Mouse (Mus musculus) MEL (cell line): ENCODE measurements around the gene Spc24. TPM values are rescaled to one million over a fixed set of nuclear protein-coding genes. Genes with fewer than 3 reads are reported as not detected.

ENCODE experiments used
- DNase-seq: peaks from one replicate; pipeline ENCODE4 v3.0.0; 2011; ENCODE audit warnings: low read depth, low spot score
- H3K27ac ChIP-seq: 2 replicates; pipeline ENCODE4 v1.5.1; 2012; ENCODE audit warnings: low read depth, mild to moderate bottlenecking, control low read depth, low read length, moderate library complexity; ENCODE audit not compliant: control insufficient read depth
- H3K27me3 ChIP-seq, 2 experiments: fragments of 150-350 bp in 1 of 2; sonication (generic) in 1 of 2; 2 replicates each; pipeline ENCODE4 v1.6.1; 2012; ENCODE audit warnings: low read length in 2 of 2, mild to moderate bottlenecking in 2 of 2, improper control_type of control experiment in 1 of 2, moderate library complexity in 1 of 2; ENCODE audit not compliant: insufficient read depth in 2 of 2, control insufficient read depth in 1 of 2
- H3K36me3 ChIP-seq, 2 experiments: 2 replicates each; pipeline ENCODE4 v1.6.1; 2012 to 2014; ENCODE audit warnings: low read length in 2 of 2, improper control_type of control experiment in 1 of 2, inconsistent platforms in 1 of 2, mild to moderate bottlenecking in 1 of 2; ENCODE audit not compliant: insufficient read depth in 2 of 2, control insufficient read depth in 1 of 2
- H3K4me1 ChIP-seq, 2 experiments: fragments of 150-350 bp in 1 of 2; sonication (generic) in 1 of 2; 2 replicates each; pipeline ENCODE4 v1.6.1; 2012; ENCODE audit warnings: low read length in 2 of 2, improper control_type of control experiment in 1 of 2, mild to moderate bottlenecking in 1 of 2; ENCODE audit not compliant: insufficient read depth in 2 of 2, control insufficient read depth in 1 of 2
- H3K4me3 ChIP-seq, 2 experiments: fragments of 150-350 bp in 1 of 2; sonication (generic) in 1 of 2; 2 replicates each; pipeline ENCODE4 v1.5.1; 2012; ENCODE audit warnings: low read depth in 2 of 2, low read length in 2 of 2, mild to moderate bottlenecking in 2 of 2, moderate library complexity in 2 of 2, control low read depth in 1 of 2, improper control_type of control experiment in 1 of 2; ENCODE audit not compliant: control insufficient read depth in 1 of 2, insufficient read depth in 1 of 2
- H3K79me2 ChIP-seq: 2 replicates; pipeline ENCODE4 v1.6.1; 2012; ENCODE audit warnings: mild to moderate bottlenecking, low read length, moderate library complexity; ENCODE audit not compliant: control insufficient read depth, poor library complexity, insufficient read depth
- H3K9ac ChIP-seq: 2 replicates; pipeline ENCODE4 v1.6.1; 2012; ENCODE audit warnings: low read depth, mild to moderate bottlenecking, control low read depth, low read length, moderate library complexity; ENCODE audit not compliant: control insufficient read depth, poor library complexity, severe bottlenecking
- H3K9me3 ChIP-seq: fragments of 150-350 bp; sonication (generic); replicated peaks from 2 replicates; pipeline ENCODE4 v1.6.1; 2012; ENCODE audit warnings: mild to moderate bottlenecking, low read length, improper control_type of control experiment, moderate library complexity; ENCODE audit not compliant: insufficient read depth
- BHLHE40 ChIP-seq: IDR thresholded peaks from 2 replicates; pipeline ENCODE4 v1.6.1; 2012; ENCODE audit warnings: low read depth, mild to moderate bottlenecking, inconsistent platforms, low read length, improper control_type of control experiment, borderline replicate concordance
- CHD1 ChIP-seq: IDR thresholded peaks from 2 replicates; pipeline ENCODE4 v1.6.1; 2012; ENCODE audit warnings: low read depth, mild to moderate bottlenecking, inconsistent platforms, low read length, improper control_type of control experiment
- CHD2 ChIP-seq: IDR thresholded peaks from 2 replicates; pipeline ENCODE4 v1.6.1; 2011; ENCODE audit warnings: low read length, improper control_type of control experiment
- CTCF ChIP-seq, 3 experiments: IDR thresholded peaks in 2 of 3; conservative IDR thresholded peaks in 1 of 3; 2 replicates each; pipeline ENCODE4 v1.5.1; 2011 to 2012; ENCODE audit warnings: low read length in 3 of 3, low read depth in 2 of 3, mild to moderate bottlenecking in 2 of 3, improper control_type of control experiment in 1 of 3, inconsistent platforms in 1 of 3, mixed read lengths in 1 of 3, moderate library complexity in 1 of 3; ENCODE audit not compliant: control insufficient read depth in 1 of 3, insufficient read depth in 1 of 3, poor library complexity in 1 of 3, severe bottlenecking in 1 of 3
- ELF1 ChIP-seq: IDR thresholded peaks from 2 replicates; pipeline ENCODE4 v1.6.1; 2014; ENCODE audit warnings: low read depth, mild to moderate bottlenecking, inconsistent platforms, low read length, improper control_type of control experiment, moderate library complexity
- EP300 ChIP-seq, 2 experiments: IDR thresholded peaks; 2 replicates each; pipeline ENCODE4 v1.6.1; 2011; ENCODE audit warnings: improper control_type of control experiment in 2 of 2, low read length in 2 of 2, low read depth in 1 of 2, mild to moderate bottlenecking in 1 of 2
- ETS1 ChIP-seq: IDR thresholded peaks from 2 replicates; pipeline ENCODE4 v1.6.1; 2012; ENCODE audit warnings: low read depth, mild to moderate bottlenecking, inconsistent platforms, low read length, improper control_type of control experiment, moderate library complexity
- GATA1 ChIP-seq: IDR thresholded peaks from 2 replicates; pipeline ENCODE4 v1.6.1; 2011; ENCODE audit warnings: low read depth, low read length, improper control_type of control experiment
- HCFC1 ChIP-seq: IDR thresholded peaks from 2 replicates; pipeline ENCODE4 v1.6.1; 2012; ENCODE audit warnings: low read depth, mild to moderate bottlenecking, inconsistent platforms, low read length, improper control_type of control experiment, moderate library complexity
- JUND ChIP-seq: IDR thresholded peaks from 2 replicates; pipeline ENCODE4 v1.6.1; 2011; ENCODE audit warnings: low read depth, mild to moderate bottlenecking, improper control_type of control experiment, low read length
- KAT2A ChIP-seq: conservative IDR thresholded peaks from 2 replicates; pipeline ENCODE4 v1.6.1; 2012; ENCODE audit warnings: low read depth, low read length, improper control_type of control experiment, inconsistent platforms
- MAFK ChIP-seq: IDR thresholded peaks from 2 replicates; pipeline ENCODE4 v1.6.1; 2011; ENCODE audit warnings: low read depth, mild to moderate bottlenecking, low read length, improper control_type of control experiment, borderline replicate concordance
- MAX ChIP-seq: IDR thresholded peaks from 2 replicates; pipeline ENCODE4 v1.6.1; 2011; ENCODE audit warnings: low read length, improper control_type of control experiment
- MAZ ChIP-seq: IDR thresholded peaks from 2 replicates; pipeline ENCODE4 v1.6.1; 2012; ENCODE audit warnings: low read depth, mild to moderate bottlenecking, inconsistent platforms, low read length, improper control_type of control experiment
- MEF2A ChIP-seq: IDR thresholded peaks from 2 replicates; pipeline ENCODE4 v1.6.1; 2014; ENCODE audit warnings: low read depth, mild to moderate bottlenecking, inconsistent platforms, low read length, improper control_type of control experiment; ENCODE audit not compliant: poor library complexity, insufficient replicate concordance, severe bottlenecking; ENCODE audit errors: extremely low read depth
- MYC ChIP-seq: IDR thresholded peaks from 2 replicates; pipeline ENCODE4 v1.6.1; 2011; ENCODE audit warnings: low read depth, mild to moderate bottlenecking, low read length, improper control_type of control experiment, moderate library complexity
- NELFE ChIP-seq: IDR thresholded peaks from 2 replicates; pipeline ENCODE4 v1.6.1; 2011; ENCODE audit warnings: low read depth, low read length, improper control_type of control experiment
- NRF1 ChIP-seq: IDR thresholded peaks from 2 replicates; pipeline ENCODE4 v1.6.1; 2014; ENCODE audit warnings: low read depth, mild to moderate bottlenecking, inconsistent platforms, low read length, improper control_type of control experiment, moderate library complexity; ENCODE audit not compliant: poor library complexity, insufficient read depth, severe bottlenecking
- POLR2A ChIP-seq, 2 experiments: IDR thresholded peaks; 2 replicates each; pipeline ENCODE4 v1.6.1; 2011 to 2012; ENCODE audit warnings: low read length in 2 of 2, mild to moderate bottlenecking in 2 of 2, control low read depth in 1 of 2, improper control_type of control experiment in 1 of 2, low read depth in 1 of 2, moderate library complexity in 1 of 2; ENCODE audit not compliant: control insufficient read depth in 1 of 2, insufficient read depth in 1 of 2, poor library complexity in 1 of 2
- POLR2AphosphoS2 ChIP-seq: IDR thresholded peaks from 2 replicates; pipeline ENCODE4 v1.6.1; 2011; ENCODE audit warnings: low read length, improper control_type of control experiment
- POLR2AphosphoS5 ChIP-seq: IDR thresholded peaks from 2 replicates; pipeline ENCODE4 v1.6.1; 2012; ENCODE audit warnings: low read depth, borderline replicate concordance, mild to moderate bottlenecking, inconsistent platforms, low read length, moderate library complexity, mixed read lengths
- RAD21 ChIP-seq: IDR thresholded peaks from 2 replicates; pipeline ENCODE4 v1.6.1; 2011; ENCODE audit warnings: mild to moderate bottlenecking, low read depth, low read length, improper control_type of control experiment
- RCOR1 ChIP-seq: IDR thresholded peaks from 2 replicates; pipeline ENCODE4 v1.6.1; 2012; ENCODE audit warnings: low read depth, mild to moderate bottlenecking, inconsistent platforms, low read length, improper control_type of control experiment
- SIN3A ChIP-seq: IDR thresholded peaks from 2 replicates; pipeline ENCODE4 v1.6.1; 2012; ENCODE audit warnings: low read length, improper control_type of control experiment, inconsistent platforms
- SMC3 ChIP-seq: IDR thresholded peaks from 2 replicates; pipeline ENCODE4 v1.6.1; 2011; ENCODE audit warnings: low read depth, low read length, improper control_type of control experiment
- TAL1 ChIP-seq: IDR thresholded peaks from 2 replicates; pipeline ENCODE4 v1.6.1; 2012; ENCODE audit warnings: mild to moderate bottlenecking, inconsistent platforms, low read length, moderate library complexity, mixed read lengths
- TBP ChIP-seq: IDR thresholded peaks from 2 replicates; pipeline ENCODE4 v1.8.0; 2011; ENCODE audit warnings: low read depth, low read length, improper control_type of control experiment
- USF2 ChIP-seq, 2 experiments: IDR thresholded peaks; 2 replicates each; pipeline ENCODE4 v1.6.1; 2011 to 2012; ENCODE audit warnings: improper control_type of control experiment in 2 of 2, low read length in 2 of 2, borderline replicate concordance in 1 of 2, inconsistent platforms in 1 of 2, low read depth in 1 of 2, mild to moderate bottlenecking in 1 of 2; ENCODE audit not compliant: insufficient read depth in 1 of 2
- ZC3H11A ChIP-seq: IDR thresholded peaks from 2 replicates; pipeline ENCODE4 v1.6.1; 2012; ENCODE audit warnings: low read depth, mild to moderate bottlenecking, inconsistent platforms, low read length, improper control_type of control experiment
- ZKSCAN1 ChIP-seq: IDR thresholded peaks from 2 replicates; pipeline ENCODE4 v1.6.1; 2012; ENCODE audit warnings: low read depth, mild to moderate bottlenecking, inconsistent platforms, low read length, improper control_type of control experiment, moderate library complexity
- ZMIZ1 ChIP-seq: IDR thresholded peaks from 2 replicates; pipeline ENCODE4 v1.6.1; 2012; ENCODE audit warnings: low read depth, mild to moderate bottlenecking, inconsistent platforms, low read length, improper control_type of control experiment, moderate library complexity
- ZNF384 ChIP-seq: IDR thresholded peaks from 2 replicates; pipeline ENCODE4 v1.6.1; 2012; ENCODE audit warnings: low read depth, mild to moderate bottlenecking, inconsistent platforms, low read length, improper control_type of control experiment
- polyA plus RNA-seq, 2 experiments: library from polyadenylated mRNA; stranded (reverse) in 1 of 2; unstranded in 1 of 2; fragments of >175 nt in 1 of 2; fragments of >200 nt in 1 of 2; gene quantifications; 2 replicates each; pipeline versions ENCODE4 v1.2.1 to v1.2.4; 2012; ENCODE audit warnings: low replicate concordance in 2 of 2, low read depth in 1 of 2; ENCODE audit not compliant: insufficient read length in 2 of 2, insufficient read depth in 1 of 2, missing spikeins in 1 of 2
- total RNA-seq: library from RNA; depleted of rRNA; stranded (reverse); fragments of 300-350 nt; gene quantifications from 2 replicates; pipeline ENCODE4 v1.2.3, GENCODE M21; 2012

Gene Spc24
- total and polyA plus RNA-seq, 3 experiments, result 304 to 377 TPM; not detected in 1

GRCm38 (mm10) chr9:21786906-21787305, 26.8 kb upstream of the Spc24 start:
- DNase-seq, result peak; percentile 91
- Histone ChIP-seq H3K9ac (no peak overlapping the region), H3K36me3 (peaks cover 0 to 6% of the 10 kb centered on the region in 2 experiments; a peak in 2 of 4 replicates), H3K4me3 (no peak overlapping the region), H3K27ac (no peak overlapping the region), H3K79me2 (no peaks in the 10 kb centered on the region), H3K27me3 (no peaks in the 10 kb centered on the region), H3K9me3 (no peaks in the 10 kb centered on the region), H3K4me1 (peaks cover 9 to 12% of the 10 kb centered on the region in 2 experiments)
- TF ChIP-seq EP300 (IDR thresholded peaks at IDR 0.05; ENCODE audit: low read depth in 1 of 2, low read length in 2 of 2) (no peak), BHLHE40 (0 out of 2 replicates have a peak, but pooled peaks have one; percentile 48), NELFE (no peak), ZC3H11A (peak; percentile 69), POLR2A (IDR thresholded peaks at IDR 0.05; ENCODE audit: control insufficient read depth in 1 of 2, insufficient read depth in 1 of 2, low read depth in 1 of 2, low read length in 2 of 2, poor library complexity in 1 of 2) (peak in 1 of 2 experiments; percentile 6; a peak in 1 of 4 replicates), ELF1 (no peak), CHD1 (no peak), POLR2AphosphoS2 (no peak), SMC3 (peak; percentile 80), USF2 (IDR thresholded peaks at IDR 0.05; ENCODE audit: borderline replicate concordance in 1 of 2, insufficient read depth in 1 of 2, low read depth in 1 of 2, low read length in 2 of 2) (no peak), CHD2 (no peak), POLR2AphosphoS5 (no peak), MYC (no peak), MAZ (no peak), ZNF384 (peak; percentile 57), RAD21 (peak; percentile 68), HCFC1 (peak; percentile 46; the same call in 1 of the 2 replicates), TBP (no peak), ZMIZ1 (no peak), KAT2A (no peak), MAX (no peak), NRF1 (no peak), TAL1 (no peak), SIN3A (peak; percentile 42; the same call in 1 of the 2 replicates), RCOR1 (peak; percentile 48; the same call in 1 of the 2 replicates), GATA1 (no peak), ETS1 (no peak), MAFK (no peak), CTCF (IDR thresholded peaks at IDR 0.05 in 2 of 3, conservative IDR thresholded peaks at IDR 0.05 in 1 of 3; ENCODE audit: control insufficient read depth in 1 of 3, insufficient read depth in 1 of 3, low read depth in 2 of 3, low read length in 3 of 3, poor library complexity in 1 of 3, severe bottlenecking in 1 of 3) (peak; percentile 95 to 99 (median 98)), MEF2A (no peak), ZKSCAN1 (no peak), JUND (no peak)
